Mouse (Mus musculus) kidney, embryonic 16.5 days (tissue): ENCODE measurements at regions not wholly inside any gene's neighbourhood (a gene's known extent, or its start where the extent isn't known, plus 50 kb on each side); places are given as distances from the start of the nearest gene placed in this dataset.
A peak's percentile ranks its signal among the peaks of the same experiment; 100 is the strongest.

Experiments
- ATAC-seq: fragments of 200-750 bp; cut with Nextera tagmentation; 2 replicates; pipeline ENCODE4 v1.8.0; 2017; ENCODE audit warnings: moderate TSS enrichment; ENCODE audit not compliant: low FRiP score, low TSS enrichment
- H3K27ac ChIP-seq: fragments of 300-500 bp; sonication (generic); 2 replicates; pipeline ENCODE4 v1.5.1; 2014; ENCODE audit warnings: low read length
- H3K27me3 ChIP-seq: fragments of 300-500 bp; sonication (generic); 2 replicates; pipeline ENCODE4 v1.6.1; 2014; ENCODE audit warnings: low read length, control low read depth, mixed read lengths; ENCODE audit not compliant: insufficient read depth
- H3K36me3 ChIP-seq: fragments of 300-500 bp; sonication (generic); 2 replicates; pipeline ENCODE4 v1.6.1; 2014; ENCODE audit warnings: low read length, control low read depth, mixed read lengths; ENCODE audit not compliant: insufficient read depth
- H3K4me1 ChIP-seq: fragments of 300-500 bp; sonication (generic); 2 replicates; pipeline ENCODE4 v1.6.1; 2014; ENCODE audit warnings: low read length, control low read depth, mixed read lengths; ENCODE audit not compliant: insufficient read depth
- H3K4me2 ChIP-seq: fragments of 300-500 bp; sonication (generic); replicated peaks from 2 replicates; pipeline ENCODE4 v1.6.1; 2014; ENCODE audit warnings: low read depth, low read length
- H3K4me3 ChIP-seq: fragments of 300-500 bp; sonication (generic); 2 replicates; pipeline ENCODE4 v1.5.1; 2014; ENCODE audit warnings: mild to moderate bottlenecking, low read length
- H3K9ac ChIP-seq: fragments of 300-500 bp; sonication (generic); replicated peaks from 2 replicates; pipeline ENCODE4 v1.6.1; 2014; ENCODE audit warnings: low read length
- H3K9me3 ChIP-seq: fragments of 300-500 bp; sonication (generic); 2 replicates; pipeline ENCODE4 v1.6.1; 2016; ENCODE audit warnings: low read length, control low read depth
- WGBS: fragments of 180-500 bp; shearing (Covaris S2); extraction: QIAGEN DNeasy Blood & Tissue Kit; methylation state at CpG from one replicate; pipeline ENCODE4 v1.1.7; 2014; 5-methylcytosine and 5-hydroxymethylcytosine counted together

DNA sequence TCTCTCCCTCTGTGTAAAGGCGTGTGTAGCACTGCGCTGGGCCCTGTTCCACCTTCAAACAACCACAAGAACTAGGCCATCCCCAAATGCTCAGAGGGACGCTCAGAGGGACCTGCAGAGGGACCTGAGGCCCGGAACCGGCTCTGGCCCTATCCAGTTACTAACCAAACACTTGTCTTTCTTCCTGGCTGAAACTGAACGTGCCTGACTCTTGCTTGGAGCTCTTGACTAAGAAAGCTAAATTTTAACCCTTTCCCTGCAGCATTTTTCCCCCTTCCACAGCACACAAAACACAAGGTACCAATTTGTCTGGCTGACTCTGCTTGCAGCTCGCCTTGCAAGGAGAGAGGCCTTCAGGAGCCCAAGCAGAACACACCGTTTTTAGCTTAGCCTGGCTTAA, 182.3 kb upstream of the Six2 start:
- ATAC-seq = no peak

DNA sequence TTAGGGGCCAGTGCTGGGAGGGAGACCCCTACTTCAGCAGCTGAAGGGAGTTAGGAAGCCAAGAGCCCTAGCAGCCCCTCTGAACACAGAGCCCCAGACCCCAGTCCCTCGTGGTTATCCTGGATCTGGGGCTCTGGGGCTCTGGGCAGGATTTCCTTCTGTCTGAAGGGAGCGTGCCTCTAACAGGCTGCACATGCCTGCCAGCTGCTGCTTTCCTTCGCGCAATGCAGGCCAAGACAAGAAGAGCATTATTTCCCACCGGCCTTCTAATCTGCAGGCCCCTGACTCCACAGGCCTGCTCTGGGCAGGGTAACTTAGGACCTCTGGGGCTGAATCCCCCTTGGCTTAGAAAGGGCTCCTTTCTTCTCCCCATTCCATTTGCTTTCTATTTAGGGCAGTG, 181.1 kb upstream of the Six2 start:
- H3K36me3 ChIP-seq = no peaks in the 10 kb centered on the region
- peaks cover 15% of the 10 kb centered on the region; the same call in 1 of the 2 replicates for H3K27me3 ChIP-seq
- WGBS = 49% methylated on average over 5 of the region's 5 CpGs
- no peak overlapping the region for H3K9ac ChIP-seq
- no peak overlapping the region for H3K4me2 ChIP-seq
- H3K9me3 ChIP-seq = no peaks in the 10 kb centered on the region
- H3K4me3 ChIP-seq = no peak overlapping the region
- H3K4me1 ChIP-seq = peaks cover 31% of the 10 kb centered on the region
- no peak overlapping the region for H3K27ac ChIP-seq
- no peak for ATAC-seq

More for the DNA sequence above, 182.3 kb upstream of the Six2 start:
- Histone ChIP-seq H3K4me3 (no peak overlapping the region), H3K27ac (peak overlapping the region; percentile 66), H3K9ac (no peak overlapping the region), H3K4me2 (no peak overlapping the region), H3K36me3 (no peaks in the 10 kb centered on the region), H3K4me1 (peaks cover 40% of the 10 kb centered on the region), H3K27me3 (peaks cover 25% of the 10 kb centered on the region), H3K9me3 (no peaks in the 10 kb centered on the region)
- WGBS = 27% methylated on average over 8 of the region's 8 CpGs

DNA sequence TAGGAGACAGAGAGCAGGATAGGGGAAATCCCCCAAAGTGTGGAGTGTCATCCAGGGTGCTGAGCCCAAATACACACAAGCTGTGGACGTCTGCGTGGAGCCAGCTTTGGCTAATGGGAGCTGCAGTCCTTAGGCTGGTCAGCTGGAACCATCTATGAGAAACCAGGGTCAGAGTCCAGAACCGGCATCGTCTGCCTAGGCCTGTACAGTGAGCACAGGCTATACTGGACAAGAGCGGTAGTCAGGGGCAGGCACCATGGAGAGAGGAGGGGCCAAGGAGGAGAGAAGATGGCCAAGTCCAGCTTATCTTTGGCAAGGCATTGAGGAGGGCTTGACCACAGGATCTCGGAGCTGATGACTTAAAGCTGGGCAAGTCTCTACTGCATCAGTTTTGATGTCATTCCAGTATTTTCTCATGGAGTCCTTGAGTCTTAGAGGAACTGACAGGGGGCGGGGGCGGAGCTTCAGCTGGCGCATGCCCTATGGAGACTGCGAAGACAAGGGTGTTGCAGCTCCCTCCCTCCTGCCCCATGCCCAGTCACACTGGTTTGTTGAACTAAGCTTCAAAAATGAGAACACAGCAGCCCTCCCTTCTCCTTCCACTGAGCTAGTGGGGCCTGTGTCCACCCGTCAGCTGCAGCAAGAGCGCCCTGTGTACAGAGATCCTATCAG, 180.0 kb upstream of the Six2 start:
- no peak overlapping the region for H3K27ac ChIP-seq
- peak; percentile 21; the same call in 1 of the 2 replicates for ATAC-seq
- WGBS = 64% methylated on average over 12 of the region's 12 CpGs
- no peaks in the 10 kb centered on the region for H3K9me3 ChIP-seq
- no peaks in the 10 kb centered on the region for H3K36me3 ChIP-seq
- H3K9ac ChIP-seq = no peak overlapping the region
- H3K4me3 ChIP-seq = no peak overlapping the region
- peaks cover 7% of the 10 kb centered on the region; the same call in 1 of the 2 replicates for H3K27me3 ChIP-seq
- H3K4me2 ChIP-seq = no peak overlapping the region
- peaks cover 25% of the 10 kb centered on the region for H3K4me1 ChIP-seq

DNA sequence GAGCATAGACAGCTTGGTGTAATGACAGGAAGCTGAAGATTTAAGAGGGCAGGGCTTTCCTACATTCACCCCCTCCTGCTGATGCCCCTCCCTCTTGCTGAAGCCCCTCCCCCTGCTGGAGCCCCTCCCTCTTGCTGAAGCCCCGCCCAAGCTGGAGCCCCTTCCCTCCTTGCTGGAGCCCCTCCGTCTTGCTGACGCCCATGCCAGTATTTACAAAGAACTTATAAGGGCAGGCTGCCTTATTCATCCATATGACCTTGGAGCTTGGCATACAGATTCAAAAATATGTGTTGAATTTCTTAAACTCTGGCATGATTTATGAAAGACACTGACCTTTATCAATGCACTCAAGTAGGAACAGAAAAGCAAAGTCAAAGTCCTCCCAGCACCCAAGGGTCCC, 178.5 kb upstream of the Six2 start:
- WGBS = 75% methylated on average over 3 of the region's 3 CpGs
- H3K4me2 ChIP-seq = no peak overlapping the region
- no peak overlapping the region for H3K27ac ChIP-seq
- H3K27me3 ChIP-seq = no peaks in the 10 kb centered on the region; the same call in 1 of the 2 replicates
- ATAC-seq = no peak
- H3K4me1 ChIP-seq = peaks cover 19% of the 10 kb centered on the region
- no peak overlapping the region for H3K4me3 ChIP-seq
- H3K9me3 ChIP-seq = no peaks in the 10 kb centered on the region
- H3K36me3 ChIP-seq = no peaks in the 10 kb centered on the region
- H3K9ac ChIP-seq = no peak overlapping the region

DNA sequence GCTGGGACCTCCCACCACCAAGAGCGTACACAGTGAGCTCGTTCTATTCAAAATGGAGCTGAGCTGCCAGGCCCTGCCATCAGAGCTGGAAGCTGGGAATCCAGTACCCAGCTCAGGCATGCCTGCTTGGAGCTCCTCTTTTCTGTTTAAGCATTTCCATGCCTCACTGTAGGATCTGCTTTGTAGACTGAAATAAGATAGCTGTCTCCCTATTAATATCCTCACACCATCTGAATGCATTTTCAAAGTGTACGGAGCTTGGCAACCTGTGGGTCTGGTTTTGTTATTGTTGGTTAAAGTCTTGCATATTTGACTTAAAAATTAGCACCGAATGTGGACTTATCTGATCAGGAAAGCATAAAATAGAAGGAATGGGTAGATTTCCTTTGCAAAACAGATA, 177.9 kb upstream of the Six2 start:
- Histone ChIP-seq H3K9me3 (no peaks in the 10 kb centered on the region), H3K4me2 (no peak overlapping the region), H3K27me3 (no peaks in the 10 kb centered on the region), H3K36me3 (no peaks in the 10 kb centered on the region), H3K9ac (no peak overlapping the region), H3K27ac (no peak overlapping the region), H3K4me1 (peaks cover 19% of the 10 kb centered on the region), H3K4me3 (no peak overlapping the region)
- no peak for ATAC-seq
- 89% methylated on average over 4 of the region's 4 CpGs for WGBS

DNA sequence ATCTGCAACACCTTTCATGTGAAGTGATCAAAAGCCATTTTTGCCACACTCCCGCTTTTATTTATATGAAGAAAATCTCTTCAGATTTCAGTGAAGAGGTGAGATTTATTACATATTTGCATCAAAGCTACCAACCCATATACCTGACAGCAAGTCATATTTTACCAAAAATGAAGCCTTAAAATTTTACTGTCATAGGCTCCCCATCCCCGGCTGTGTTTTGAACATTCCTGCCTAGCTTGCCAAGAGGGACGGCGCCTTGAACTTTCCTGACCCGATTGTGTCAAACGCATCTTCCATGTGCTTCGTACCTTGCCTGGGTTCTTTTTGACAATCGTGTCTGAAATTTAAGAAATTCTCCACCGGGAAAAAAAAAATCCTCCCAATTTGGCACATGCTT, 173.3 kb upstream of the Six2 start:
- ATAC-seq = no peak
- Histone ChIP-seq H3K9ac (no peak overlapping the region), H3K4me2 (no peak overlapping the region), H3K27me3 (no peaks in the 10 kb centered on the region; the same call in 1 of the 2 replicates), H3K27ac (no peak overlapping the region), H3K4me1 (no peaks in the 10 kb centered on the region), H3K36me3 (no peaks in the 10 kb centered on the region), H3K9me3 (no peaks in the 10 kb centered on the region), H3K4me3 (no peak overlapping the region)
- 72% methylated on average over 9 of the region's 9 CpGs for WGBS

DNA sequence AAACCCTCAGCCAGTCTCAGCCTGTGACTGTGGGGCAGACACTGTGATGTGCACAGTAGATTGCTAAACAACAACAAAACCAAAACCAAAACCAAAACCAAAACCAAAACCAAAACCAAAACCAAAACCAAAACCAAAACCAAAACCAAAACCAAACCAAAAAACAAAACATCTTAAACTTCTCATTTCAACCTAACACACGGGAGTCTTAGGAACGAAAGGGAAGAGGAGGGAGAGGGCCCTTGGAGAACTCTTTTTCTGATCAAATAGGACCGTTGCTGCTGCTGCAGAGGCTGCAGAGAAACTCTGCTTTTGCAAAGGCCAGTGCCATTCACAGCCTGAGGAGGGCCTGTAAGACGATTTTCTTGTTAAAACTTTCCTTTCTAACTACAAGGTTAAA, 172.7 kb upstream of the Six2 start:
- H3K27ac ChIP-seq = no peak overlapping the region
- H3K9me3 ChIP-seq = no peaks in the 10 kb centered on the region
- H3K4me3 ChIP-seq = no peak overlapping the region
- WGBS = 68% methylated on average over 4 of the region's 4 CpGs
- H3K4me2 ChIP-seq = no peak overlapping the region
- H3K4me1 ChIP-seq = no peaks in the 10 kb centered on the region
- no peak for ATAC-seq
- no peak overlapping the region for H3K9ac ChIP-seq
- H3K27me3 ChIP-seq = no peaks in the 10 kb centered on the region; the same call in 1 of the 2 replicates
- no peaks in the 10 kb centered on the region for H3K36me3 ChIP-seq

DNA sequence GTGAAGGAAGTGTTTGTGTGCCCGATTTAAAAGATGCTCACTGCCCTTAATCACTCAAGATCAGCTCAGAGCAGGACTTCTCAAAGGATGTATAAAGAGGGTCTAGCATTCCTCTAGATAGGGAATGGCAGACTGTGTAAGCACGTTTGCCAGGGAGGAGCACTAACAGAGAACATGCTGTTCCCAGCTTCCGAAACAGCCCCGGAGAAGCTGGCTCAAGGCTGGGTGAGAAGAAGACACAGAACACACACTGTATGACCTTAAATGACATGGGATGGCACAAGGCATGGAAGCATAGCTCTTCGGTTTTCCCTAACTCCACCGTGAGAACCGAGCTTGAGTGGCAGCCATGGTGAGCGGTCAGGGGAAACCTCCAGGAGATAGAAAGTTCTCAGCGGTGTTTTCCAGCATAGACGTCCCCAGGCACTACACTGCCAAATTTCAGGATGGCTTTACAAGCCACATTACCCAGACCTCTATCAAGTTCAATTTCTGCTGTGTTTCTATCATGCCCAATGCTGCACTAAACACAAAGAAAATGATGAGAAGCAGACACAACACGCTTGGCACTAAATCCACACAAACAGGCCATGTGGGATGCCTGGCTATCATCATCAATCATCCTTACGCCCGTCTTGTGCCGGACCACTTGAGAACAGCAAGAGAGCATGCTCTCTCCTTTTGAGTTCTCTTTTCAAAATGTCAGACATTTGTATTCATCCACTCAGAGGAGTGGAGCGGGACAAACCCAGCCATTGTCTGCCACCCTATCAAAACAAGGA, 172.0 kb upstream of the Six2 start:
- Histone ChIP-seq H3K9ac (no peak overlapping the region), H3K4me1 (no peaks in the 10 kb centered on the region), H3K4me3 (no peak overlapping the region), H3K36me3 (no peaks in the 10 kb centered on the region), H3K27me3 (no peaks in the 10 kb centered on the region; the same call in 1 of the 2 replicates), H3K9me3 (no peaks in the 10 kb centered on the region), H3K4me2 (no peak overlapping the region), H3K27ac (no peak overlapping the region)
- ATAC-seq = no peak
- WGBS = 79% methylated on average over 15 of the region's 15 CpGs

DNA sequence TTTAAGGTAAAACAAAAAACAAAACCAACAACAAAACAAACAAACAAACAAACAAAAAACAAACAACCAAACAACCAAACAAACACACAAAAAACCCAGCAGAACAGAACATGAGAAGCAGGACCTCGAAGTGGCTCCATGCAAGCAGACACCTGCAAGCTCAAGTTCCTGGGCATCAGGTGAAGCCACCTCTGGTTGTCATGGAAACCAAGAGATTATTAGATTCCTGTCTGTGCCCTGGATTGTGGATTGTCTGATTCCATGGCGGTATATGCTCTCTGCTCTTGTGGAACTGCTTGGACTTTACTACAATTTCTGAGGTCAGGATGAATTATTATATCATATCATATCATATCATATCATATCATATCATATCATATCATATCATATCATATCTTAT, 170.4 kb upstream of the Six2 start:
- Histone ChIP-seq H3K9ac (no peak overlapping the region), H3K9me3 (no peaks in the 10 kb centered on the region), H3K36me3 (no peaks in the 10 kb centered on the region), H3K27ac (no peak overlapping the region), H3K4me2 (no peak overlapping the region; the same call in 1 of the 2 replicates), H3K27me3 (no peaks in the 10 kb centered on the region; the same call in 1 of the 2 replicates), H3K4me1 (no peaks in the 10 kb centered on the region), H3K4me3 (no peak overlapping the region)
- 77% methylated on average over 2 of the region's 2 CpGs for WGBS
- ATAC-seq = no peak
